30 mouse cellular contexts compared by ENCODE assay signal in genomic region chr9:114326011-114326748, GRCm38 (mm10). TPM values are rescaled to one million over a fixed set of nuclear protein-coding genes. Genes with fewer than 3 reads are reported as not detected.
"Had no signal": no experiment of that assay in that cellular context is flagged by ENCODE, and none has a peak within 500 bp of the region (broad histone marks: within the 10 kb centered on the region; RNA-seq: fewer than 3 reads in every experiment).

No protein-coding gene starts in this region.

- H3K9ac ChIP-seq: liver, embryonic 13.5 days; midbrain, embryonic 13.5 days; stomach, embryonic 15.5 days had no signal

- H3K9me3 ChIP-seq: liver, embryonic 13.5 days; megakaryocyte, embryonic 14.5 days; midbrain, embryonic 10.5 days; midbrain, embryonic 13.5 days; stomach, embryonic 15.5 days had no signal

- H3K4me2 ChIP-seq: liver, embryonic 13.5 days; midbrain, embryonic 13.5 days; stomach, embryonic 15.5 days had no signal

- DNase-seq: kidney, adult 18-20 months; kidney, adult 9 months; kidney, postnatal 25 days; layer of hippocampus, adult 9-11 months; liver, embryonic 13.5 days; lung, adult 2 months; lung, postnatal 14 days; lung, postnatal 4 days; right cerebral cortex, adult 18-20 months; right cerebral cortex, postnatal 14 days; spleen, adult 18-20 months; thymus, postnatal 25 days had no signal

- H3K27ac ChIP-seq: layer of hippocampus, adult 2 months; liver, embryonic 13.5 days; midbrain, embryonic 10.5 days; midbrain, embryonic 13.5 days; stomach, embryonic 15.5 days had no signal

- H3K36me3 ChIP-seq: liver, embryonic 13.5 days; midbrain, embryonic 10.5 days; midbrain, embryonic 13.5 days; stomach, embryonic 15.5 days had no signal

- H3K4me3 ChIP-seq: layer of hippocampus, adult 2 months; liver, embryonic 13.5 days; megakaryocyte, embryonic 14.5 days; midbrain, embryonic 10.5 days; midbrain, embryonic 13.5 days; stomach, embryonic 15.5 days had no signal

- H3K4me1 ChIP-seq: liver, embryonic 13.5 days; midbrain, embryonic 10.5 days; midbrain, embryonic 13.5 days; stomach, embryonic 15.5 days had no signal

- H3K27me3 ChIP-seq: liver, embryonic 13.5 days; megakaryocyte, embryonic 14.5 days; midbrain, embryonic 13.5 days; stomach, embryonic 15.5 days had no signal

- ATAC-seq: midbrain, embryonic 13.5 days; midbrain, embryonic 16.5 days had no signal

RNA-seq across cellular contexts. Expression of gene Bcl2a1c, which starts 3.8 kb away (rescaled TPM):
- total RNA-seq: layer of hippocampus, adult 2 months; layer of hippocampus, postnatal 25 days; left cerebral cortex, adult 18-20 months; left cerebral cortex, postnatal 36 days; liver, adult 2 months had no signal
- polyA plus RNA-seq: kidney, embryonic 16.5 days; large intestine, adult 2 months; limb, embryonic 11.5 days; limb, embryonic 14.5 days; liver, adult 2 months; liver, embryonic 13.5 days; liver, embryonic 16.5 days; lung, adult 2 months; lung, embryonic 16.5 days; midbrain, embryonic 10.5 days; midbrain, embryonic 13.5 days; midbrain, embryonic 16.5 days; neural tube, embryonic 11.5 days; neural tube, embryonic 14.5 days; stomach, embryonic 15.5 days had no signal
